14 mouse cellular contexts compared by ENCODE assay signal in genomic region chr5:28009386-28009785, GRCm38 (mm10).
"Had no signal": no experiment of that assay in that cellular context is flagged by ENCODE, and none has a peak within 500 bp of the region (broad histone marks: within the 10 kb centered on the region; RNA-seq: fewer than 3 reads in every experiment).

No protein-coding gene starts in this region.

- H3K4me3 ChIP-seq: layer of hippocampus, adult 2 months; limb, embryonic 13.5 days; liver, embryonic 13.5 days; midbrain, embryonic 10.5 days; neural tube, embryonic 12.5 days had no signal

- H3K36me3 ChIP-seq: limb, embryonic 13.5 days; liver, embryonic 13.5 days; midbrain, embryonic 10.5 days; neural tube, embryonic 12.5 days had no signal

- H3K9me3 ChIP-seq: limb, embryonic 13.5 days; liver, embryonic 13.5 days; midbrain, embryonic 10.5 days; neural tube, embryonic 12.5 days had no signal

- H3K27me3 ChIP-seq: limb, embryonic 13.5 days; liver, embryonic 13.5 days; neural tube, embryonic 12.5 days had no signal

- H3K27ac ChIP-seq: layer of hippocampus, adult 2 months; limb, embryonic 13.5 days; liver, embryonic 13.5 days; midbrain, embryonic 10.5 days; neural tube, embryonic 12.5 days had no signal

- DNase-seq: kidney, adult 18-20 months; kidney, postnatal 10 days; kidney, postnatal 4 days; left cerebral cortex, postnatal 4 days; liver, embryonic 13.5 days; lung, adult 18-20 months; lung, postnatal 14 days; midbrain, embryonic 14.5 days; thymus, postnatal 4 days had no signal

- H3K9ac ChIP-seq: limb, embryonic 13.5 days; liver, embryonic 13.5 days; neural tube, embryonic 12.5 days had no signal

- H3K4me2 ChIP-seq: limb, embryonic 13.5 days; liver, embryonic 13.5 days; neural tube, embryonic 12.5 days had no signal

- H3K4me1 ChIP-seq: limb, embryonic 13.5 days; midbrain, embryonic 10.5 days; neural tube, embryonic 12.5 days had no signal

- ATAC-seq: inflammation-experienced regulatory T-cells, adult 6 months had no signal
